Mouse (Mus musculus) MEL (cell line): ENCODE results near the gene Ski.

ENCODE experiments used
- CTCF ChIP-seq, 3 experiments: IDR thresholded peaks in 2 of 3; conservative IDR thresholded peaks in 1 of 3; 2 replicates each; pipeline ENCODE4 v1.5.1; 2011 to 2012; ENCODE audit warnings: low read length in 3 of 3, low read depth in 2 of 3, mild to moderate bottlenecking in 2 of 3, improper control_type of control experiment in 1 of 3, inconsistent platforms in 1 of 3, mixed read lengths in 1 of 3, moderate library complexity in 1 of 3; ENCODE audit not compliant: control insufficient read depth in 1 of 3, insufficient read depth in 1 of 3, poor library complexity in 1 of 3, severe bottlenecking in 1 of 3
- EP300 ChIP-seq, 2 experiments: IDR thresholded peaks; 2 replicates each; pipeline ENCODE4 v1.6.1; 2011; ENCODE audit warnings: improper control_type of control experiment in 2 of 2, low read length in 2 of 2, low read depth in 1 of 2, mild to moderate bottlenecking in 1 of 2
- GATA1 ChIP-seq: IDR thresholded peaks from 2 replicates; pipeline ENCODE4 v1.6.1; 2011; ENCODE audit warnings: low read depth, low read length, improper control_type of control experiment
- KAT2A ChIP-seq: conservative IDR thresholded peaks from 2 replicates; pipeline ENCODE4 v1.6.1; 2012; ENCODE audit warnings: low read depth, low read length, improper control_type of control experiment, inconsistent platforms
- MAFK ChIP-seq: IDR thresholded peaks from 2 replicates; pipeline ENCODE4 v1.6.1; 2011; ENCODE audit warnings: low read depth, mild to moderate bottlenecking, low read length, improper control_type of control experiment, borderline replicate concordance
- POLR2A ChIP-seq, 2 experiments: IDR thresholded peaks; 2 replicates each; pipeline ENCODE4 v1.6.1; 2011 to 2012; ENCODE audit warnings: low read length in 2 of 2, mild to moderate bottlenecking in 2 of 2, control low read depth in 1 of 2, improper control_type of control experiment in 1 of 2, low read depth in 1 of 2, moderate library complexity in 1 of 2; ENCODE audit not compliant: control insufficient read depth in 1 of 2, insufficient read depth in 1 of 2, poor library complexity in 1 of 2
- POLR2AphosphoS2 ChIP-seq: IDR thresholded peaks from 2 replicates; pipeline ENCODE4 v1.6.1; 2011; ENCODE audit warnings: low read length, improper control_type of control experiment
- RAD21 ChIP-seq: IDR thresholded peaks from 2 replicates; pipeline ENCODE4 v1.6.1; 2011; ENCODE audit warnings: mild to moderate bottlenecking, low read depth, low read length, improper control_type of control experiment
- SMC3 ChIP-seq: IDR thresholded peaks from 2 replicates; pipeline ENCODE4 v1.6.1; 2011; ENCODE audit warnings: low read depth, low read length, improper control_type of control experiment
- TBP ChIP-seq: IDR thresholded peaks from 2 replicates; pipeline ENCODE4 v1.8.0; 2011; ENCODE audit warnings: low read depth, low read length, improper control_type of control experiment
- UBTF ChIP-seq: IDR thresholded peaks from 2 replicates; pipeline ENCODE4 v1.6.1; 2012; ENCODE audit warnings: low read depth, mild to moderate bottlenecking, inconsistent platforms, low read length, improper control_type of control experiment, moderate library complexity, borderline replicate concordance; ENCODE audit not compliant: insufficient read depth
- USF1 ChIP-seq: IDR thresholded peaks from 2 replicates; pipeline ENCODE4 v1.6.1; 2014; ENCODE audit warnings: low read depth, mild to moderate bottlenecking, inconsistent platforms, low read length, improper control_type of control experiment, moderate library complexity
- ZKSCAN1 ChIP-seq: IDR thresholded peaks from 2 replicates; pipeline ENCODE4 v1.6.1; 2012; ENCODE audit warnings: low read depth, mild to moderate bottlenecking, inconsistent platforms, low read length, improper control_type of control experiment, moderate library complexity
- ZNF384 ChIP-seq: IDR thresholded peaks from 2 replicates; pipeline ENCODE4 v1.6.1; 2012; ENCODE audit warnings: low read depth, mild to moderate bottlenecking, inconsistent platforms, low read length, improper control_type of control experiment

GRCm38 (mm10) chr4:155251147-155251546, 28.8 kb upstream of the Ski start:
- no peak for TF ChIP-seq USF1
- no peak for TF ChIP-seq KAT2A
- no peak for TF ChIP-seq GATA1
- no peak for TF ChIP-seq POLR2AphosphoS2
- no peak for TF ChIP-seq POLR2A (IDR thresholded peaks at IDR 0.05; ENCODE audit: control insufficient read depth in 1 of 2, insufficient read depth in 1 of 2, low read depth in 1 of 2, low read length in 2 of 2, poor library complexity in 1 of 2)
- TF ChIP-seq CTCF (IDR thresholded peaks at IDR 0.05 in 2 of 3, conservative IDR thresholded peaks at IDR 0.05 in 1 of 3; ENCODE audit: control insufficient read depth in 1 of 3, insufficient read depth in 1 of 3, low read depth in 2 of 3, low read length in 3 of 3, poor library complexity in 1 of 3, severe bottlenecking in 1 of 3), result no peak
- no peak for TF ChIP-seq EP300 (IDR thresholded peaks at IDR 0.05; ENCODE audit: low read depth in 1 of 2, low read length in 2 of 2)
- no peak for TF ChIP-seq MAFK
- TF ChIP-seq ZKSCAN1, result no peak
- no peak for TF ChIP-seq SMC3
- TF ChIP-seq UBTF, result no peak
- TF ChIP-seq TBP, result no peak
- no peak for TF ChIP-seq RAD21
- TF ChIP-seq ZNF384, result no peak
